10 mouse cellular contexts compared by ENCODE assay signal in genomic region chr12:85865526-85865925, GRCm38 (mm10). TPM values are rescaled to one million over a fixed set of nuclear protein-coding genes. Genes with fewer than 3 reads are reported as not detected.
DNase-seq lines count a peak whose midpoint lies in the region; ATAC-seq and TF ChIP-seq lines count a peak whose summit lies in the region.
"Had no signal": no experiment of that assay in that cellular context is flagged by ENCODE, and none has a peak within 500 bp of the region (broad histone marks: within the 10 kb centered on the region; RNA-seq: fewer than 3 reads in every experiment).

No protein-coding gene starts in this region.

- no peak overlapping the region for H3K4me2 ChIP-seq in midbrain, postnatal 0 days (ENCODE audit: low read depth, low read length, poor library complexity, severe bottlenecking)
- no peak overlapping the region for H3K4me2 ChIP-seq in midbrain, embryonic 13.5 days (replicated peaks)
- no peak overlapping the region for H3K4me2 ChIP-seq in stomach, postnatal 0 days (replicated peaks; ENCODE audit: low read depth)
- H3K4me2 ChIP-seq: liver, embryonic 15.5 days had no signal

- no peaks in the 10 kb centered on the region for H3K4me1 ChIP-seq in midbrain, postnatal 0 days (ENCODE audit: insufficient read depth, low read length)
- peaks cover 16% of the 10 kb centered on the region for H3K4me1 ChIP-seq in midbrain, embryonic 13.5 days (replicated peaks)
- no peaks in the 10 kb centered on the region; the same call in none of the 2 replicates for H3K4me1 ChIP-seq in stomach, postnatal 0 days (replicated peaks; ENCODE audit: control insufficient read depth, insufficient read depth)
- H3K4me1 ChIP-seq: liver, embryonic 15.5 days had no signal

- TF ChIP-seq CTCF in midbrain, postnatal 0 days (IDR thresholded peaks at IDR 0.05): peak; percentile 79
- peak; percentile 73 for TF ChIP-seq CTCF in stomach, postnatal 0 days (IDR thresholded peaks at IDR 0.05; ENCODE audit: low read depth)

- no peaks in the 10 kb centered on the region for H3K9me3 ChIP-seq in midbrain, postnatal 0 days (ENCODE audit: low read length)
- H3K9me3 ChIP-seq in midbrain, embryonic 13.5 days: no peaks in the 10 kb centered on the region
- no peaks in the 10 kb centered on the region for H3K9me3 ChIP-seq in stomach, postnatal 0 days (ENCODE audit: control insufficient read depth, low read length)
- H3K9me3 ChIP-seq: liver, embryonic 15.5 days had no signal

- DNase-seq in heart, postnatal 4 days: peak; percentile 25
- no peak for DNase-seq in heart, adult 8-10 months (ENCODE audit: low spot score)
- DNase-seq in midbrain, postnatal 0 days (ENCODE audit: low spot score): peak; percentile 80
- no peak for DNase-seq in stomach, postnatal 0 days (ENCODE audit: low spot score)
- DNase-seq in urinary bladder, postnatal 10 days (ENCODE audit: low spot score): no peak
- DNase-seq in kidney, adult 9 months: no peak

- 0 out of 2 replicates have a peak, but pooled peaks cover 3% of the 10 kb centered on the region for H3K36me3 ChIP-seq in midbrain, postnatal 0 days (ENCODE audit: insufficient read depth, low read length)
- peaks cover 11% of the 10 kb centered on the region for H3K36me3 ChIP-seq in midbrain, embryonic 13.5 days
- H3K36me3 ChIP-seq in stomach, postnatal 0 days (ENCODE audit: control insufficient read depth, insufficient read depth, low read length): no peaks in the 10 kb centered on the region

- 83% methylated on average over 3 of the region's 3 CpGs for WGBS in midbrain, postnatal 0 days
- WGBS in midbrain, embryonic 13.5 days: 93% methylated on average over 3 of the region's 3 CpGs
- WGBS in stomach, postnatal 0 days: 71% methylated on average over 3 of the region's 3 CpGs

- H3K27me3 ChIP-seq in midbrain, postnatal 0 days (ENCODE audit: insufficient read depth, low read length): no peaks in the 10 kb centered on the region
- H3K27me3 ChIP-seq in midbrain, embryonic 13.5 days: no peaks in the 10 kb centered on the region
- H3K27me3 ChIP-seq in stomach, postnatal 0 days (ENCODE audit: control insufficient read depth, insufficient read depth, low read length): no peaks in the 10 kb centered on the region
- H3K27me3 ChIP-seq: liver, embryonic 15.5 days had no signal

- no peak overlapping the region for H3K27ac ChIP-seq in midbrain, postnatal 0 days (ENCODE audit: low read depth, low read length)
- no peak overlapping the region for H3K27ac ChIP-seq in midbrain, embryonic 13.5 days
- H3K27ac ChIP-seq in stomach, postnatal 0 days (replicated peaks): no peak overlapping the region
- H3K27ac ChIP-seq: liver, embryonic 15.5 days had no signal

- no peak overlapping the region for H3K4me3 ChIP-seq in midbrain, postnatal 0 days (ENCODE audit: low read depth, low read length)
- no peak overlapping the region for H3K4me3 ChIP-seq in midbrain, embryonic 13.5 days (replicated peaks)
- H3K4me3 ChIP-seq in stomach, postnatal 0 days (ENCODE audit: low read depth, low read length): no peak overlapping the region
- H3K4me3 ChIP-seq: liver, embryonic 15.5 days had no signal

- no peak overlapping the region for H3K9ac ChIP-seq in midbrain, postnatal 0 days (replicated peaks; ENCODE audit: low read length, poor library complexity, severe bottlenecking)
- H3K9ac ChIP-seq in midbrain, embryonic 13.5 days (replicated peaks): no peak overlapping the region
- no peak overlapping the region for H3K9ac ChIP-seq in stomach, postnatal 0 days (ENCODE audit: low read length)
- H3K9ac ChIP-seq: liver, embryonic 15.5 days had no signal

- ATAC-seq in midbrain, postnatal 0 days (ENCODE audit: low FRiP score): no peak
- ATAC-seq in midbrain, embryonic 13.5 days: no peak
- ATAC-seq in common myeloid progenitor, adult 5-6 weeks (replicated peaks; ENCODE audit: low read depth, poor library complexity, severe bottlenecking): peak; percentile 79
- no peak for ATAC-seq in stomach, postnatal 0 days (ENCODE audit: low FRiP score, low TSS enrichment)
- ATAC-seq: inflammation-experienced regulatory T-cells, adult 6 months had no signal

- no peak for TF ChIP-seq EP300 in stomach, postnatal 0 days (optimal IDR thresholded peaks at IDR 0.05)

RNA-seq across cellular contexts. Expression of gene Ttll5, which starts 41.1 kb away (rescaled TPM):
- total RNA-seq in heart, postnatal 4 days (2021): 10 to 100 TPM; 16.8 to 17.9 TPM
- total RNA-seq in heart, adult 8-10 months (2022): 10 to 100 TPM; 12.8 to 20.7 (median 14.9) TPM
- total RNA-seq in midbrain, postnatal 0 days (2014; rRNA removed): 15.9 and 24.0 TPM in 2 replicates
- polyA plus RNA-seq in midbrain, postnatal 0 days (2015; fragmentation: Nextera tagmentation; extraction: Ambion mirVana): 10.0 and 10.4 TPM in 2 replicates
- 13.6 and 14.0 TPM in 2 replicates for polyA plus RNA-seq in midbrain, embryonic 13.5 days (2015; fragmentation: Nextera tagmentation; extraction: Ambion mirVana)
- total RNA-seq in common myeloid progenitor, adult 5-6 weeks (2017): 23.3 and 27.6 TPM in 2 replicates
- polyA plus RNA-seq in stomach, postnatal 0 days (2015; fragmentation: Nextera tagmentation; extraction: Ambion mirVana): 3.7 and 4.8 TPM in 2 replicates

RNA-seq across cellular contexts. Expression of gene Erg28, which starts 41.2 kb away (rescaled TPM):
- 10 to 100 TPM; 15.2 to 19.0 TPM for total RNA-seq in heart, postnatal 4 days (2021)
- total RNA-seq in heart, adult 8-10 months (2022): 1 to 10 TPM; 5.7 to 7.7 (median 7.1) TPM
- 71.4 and 79.8 TPM in 2 replicates for total RNA-seq in midbrain, postnatal 0 days (2014; rRNA removed)
- polyA plus RNA-seq in midbrain, postnatal 0 days (2015; fragmentation: Nextera tagmentation; extraction: Ambion mirVana): 104 and 110 TPM in 2 replicates
- 92.9 and 93.0 TPM in 2 replicates for polyA plus RNA-seq in midbrain, embryonic 13.5 days (2015; fragmentation: Nextera tagmentation; extraction: Ambion mirVana)
- 83.4 and 106 TPM in 2 replicates for total RNA-seq in common myeloid progenitor, adult 5-6 weeks (2017)
- 98.1 and 102 TPM in 2 replicates for polyA plus RNA-seq in stomach, postnatal 0 days (2015; fragmentation: Nextera tagmentation; extraction: Ambion mirVana)

Comparison
In these comparisons a context has a peak if more than half of its experiments do, and no peak if none do; other contexts are left out.
1. DNase-seq: peak in heart, postnatal 4 days (single experiment) and midbrain, postnatal 0 days (single experiment); none in heart, adult 8-10 months (single experiment), stomach, postnatal 0 days (single experiment), urinary bladder, postnatal 10 days (single experiment) and kidney, adult 9 months (single experiment).